Mouse (Mus musculus) gonadal fat pad, adult 2 months (tissue): ENCODE data around the gene Irf2bpl. TPM values are rescaled to one million over a fixed set of nuclear protein-coding genes. Genes with fewer than 3 reads are reported as not detected.

Source experiments
- DNase-seq: peaks from one replicate; pipeline ENCODE4 v3.0.0-alpha.2; 2012; ENCODE audit warnings: low read depth
- polyA plus RNA-seq: library from polyadenylated mRNA; depleted of rRNA; stranded (reverse); fragments of >200 nt; gene quantifications from 2 replicates; pipeline ENCODE4 v1.2.3, GENCODE M21; 2012

Irf2bpl gene
- polyA plus RNA-seq, 1 experiment: 24.4 TPM

GRCm38 (mm10) chr12:86885746-86886145, 1.1 kb upstream of the Irf2bpl start:
- no peak for DNase-seq

GRCm38 (mm10) chr12:86885336-86885735, 738 bp upstream of the Irf2bpl start:
- DNase-seq: no peak

GRCm38 (mm10) chr12:86883280-86884196, 1.1 kb downstream of the Irf2bpl start:
- no peak for DNase-seq

GRCm38 (mm10) chr12:86883019-86883279, 1.6 kb downstream of the Irf2bpl start:
- DNase-seq: no peak

GRCm38 (mm10) chr12:86882279-86883018, 2.1 kb downstream of the Irf2bpl start:
- DNase-seq: no peak

- no peak for DNase-seq
Observed at GRCm38 (mm10) chr12:86881809-86882278, 2.8 kb downstream of the Irf2bpl start.

- no peak for DNase-seq
Observed at GRCm38 (mm10) chr12:86880090-86880723, 4.4 kb downstream of the Irf2bpl start.

GRCm38 (mm10) chr12:86879446-86880085, 5.0 kb downstream of the Irf2bpl start:
- DNase-seq: no peak

GRCm38 (mm10) chr12:86878426-86879353, 5.9 kb downstream of the Irf2bpl start:
- no peak for DNase-seq

- no peak for DNase-seq
Observed at GRCm38 (mm10) chr12:86876981-86877380, 7.6 kb downstream of the Irf2bpl start.

GRCm38 (mm10) chr12:86876116-86876515, 8.5 kb downstream of the Irf2bpl start:
- no peak for DNase-seq

- DNase-seq: no peak
Observed at GRCm38 (mm10) chr12:86872335-86873040, 12.1 kb downstream of the Irf2bpl start.

- no peak for DNase-seq
Observed at GRCm38 (mm10) chr12:86871666-86872334, 12.8 kb downstream of the Irf2bpl start.

GRCm38 (mm10) chr12:86870996-86871395, 13.6 kb downstream of the Irf2bpl start:
- no peak for DNase-seq

GRCm38 (mm10) chr12:86869761-86870160, 14.8 kb downstream of the Irf2bpl start:
- no peak for DNase-seq

- DNase-seq: no peak
Observed at GRCm38 (mm10) chr12:86867271-86868223, 17.1 kb downstream of the Irf2bpl start.

GRCm38 (mm10) chr12:86864316-86865020, 20.1 kb downstream of the Irf2bpl start:
- no peak for DNase-seq
